Mouse (Mus musculus) spleen, postnatal 10 days (tissue): ENCODE results near the gene Zp1.

Experiments
- DNase-seq, 2 experiments: peaks; one replicate each; pipeline ENCODE4 v3.0.0; 2021 to 2022; ENCODE audit warnings: low spot score in 2 of 2

The Zp1 gene

DNA sequence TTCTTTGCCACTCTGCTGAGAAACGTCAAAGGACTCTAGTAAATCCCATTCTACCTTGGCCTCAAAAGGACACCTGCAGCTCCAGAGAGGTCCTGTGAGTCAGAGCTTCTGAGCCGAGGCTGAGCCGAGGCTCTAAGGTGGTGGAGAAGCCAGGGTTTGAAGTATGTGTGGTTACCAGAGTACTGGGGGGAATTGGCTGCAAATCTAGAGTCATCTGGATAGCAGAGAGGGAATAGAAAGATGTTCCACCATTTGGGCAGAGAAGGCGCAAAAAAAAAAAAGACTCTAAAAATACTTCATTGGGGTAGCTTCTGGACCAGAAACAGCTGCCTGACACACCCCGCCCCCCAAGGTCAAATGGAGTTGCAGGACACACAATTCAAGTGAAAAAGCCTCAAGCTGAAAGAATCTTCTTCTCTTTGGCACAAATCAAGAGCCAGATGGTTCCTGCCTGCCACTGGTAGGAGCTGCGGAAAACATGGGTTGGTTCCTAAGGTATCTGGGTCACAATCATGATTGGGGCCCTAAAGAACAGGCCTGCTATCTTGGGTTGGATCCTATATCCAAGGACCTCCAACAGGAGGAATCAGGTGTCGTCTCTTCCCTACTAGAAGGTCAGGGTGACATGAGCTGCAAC, 42.1 kb downstream of the Zp1 start:
- DNase-seq, result no peak

DNA sequence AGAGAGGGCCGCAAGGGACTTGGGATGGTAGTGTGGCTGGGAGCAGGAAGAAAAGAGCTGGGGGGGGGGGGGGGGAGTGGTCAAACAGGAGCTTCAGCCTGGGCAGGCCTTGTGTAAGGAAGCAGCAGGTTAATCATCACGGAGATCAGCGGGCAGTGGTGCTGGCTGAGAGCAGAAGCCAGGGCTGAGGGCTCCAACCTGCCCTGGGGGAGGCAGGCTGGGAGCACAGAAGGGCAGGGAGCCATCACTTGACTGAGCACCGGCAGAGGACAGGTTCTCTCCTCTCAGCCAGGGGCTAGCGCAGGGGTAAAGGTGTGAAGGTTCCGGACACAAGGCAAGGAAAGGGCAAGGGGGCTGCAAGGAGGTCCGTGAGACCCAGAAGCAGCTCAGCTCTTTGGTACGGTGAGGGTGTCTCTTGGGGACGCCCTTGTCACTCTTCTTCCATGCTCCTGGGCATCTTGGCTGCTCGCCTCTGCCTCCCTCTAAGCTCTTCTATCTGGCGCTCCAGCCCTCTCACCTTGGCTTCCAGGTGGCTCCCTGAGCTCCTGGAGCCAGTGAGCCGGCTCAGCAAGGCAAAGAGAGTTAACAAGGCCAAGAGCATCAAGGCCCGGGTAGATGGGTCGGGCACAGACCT, 49.0 kb downstream of the Zp1 start:
- no peak for DNase-seq

GRCm38 (mm10) chr19:10870676-10871075, 49.8 kb downstream of the Zp1 start:
- DNase-seq, result no peak

GRCm38 (mm10) chr19:10869886-10870527, 50.4 kb downstream of the Zp1 start, which contains the start of gene Tmem132a:
Gene Tmem132a, minus strand, starts transcription at chr19:10869940.
- no peak for DNase-seq

- peak in 1 of 2 experiments; percentile 38 for DNase-seq
Observed at GRCm38 (mm10) chr19:10869241-10869885, 51.1 kb downstream of the Zp1 start.

DNA sequence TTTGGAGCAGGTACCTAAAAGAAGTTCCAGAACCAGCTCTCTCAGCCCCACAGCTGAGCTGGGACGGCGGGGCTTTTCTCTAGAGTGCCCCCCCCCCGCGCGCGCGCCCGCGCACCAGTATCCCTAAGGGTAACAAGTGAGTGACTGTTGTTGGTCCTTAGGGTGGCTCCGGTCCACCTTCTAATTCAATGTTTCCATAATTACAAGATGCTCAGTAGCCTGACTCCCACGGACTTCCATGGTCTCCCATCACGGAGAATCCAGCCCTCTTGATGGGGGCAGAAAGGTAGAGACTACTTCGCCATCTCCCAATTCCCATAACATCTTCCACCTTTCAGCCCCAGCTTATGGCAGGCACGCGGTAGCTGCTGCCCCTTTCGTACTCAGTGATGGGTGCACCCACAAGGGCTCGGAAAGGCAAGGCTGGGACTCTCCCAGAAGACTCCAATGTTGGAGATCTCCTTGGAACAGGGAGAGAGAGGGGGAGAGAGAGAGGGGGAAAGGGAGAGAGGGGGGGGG, 51.8 kb downstream of the Zp1 start:
- DNase-seq, result no peak

DNA sequence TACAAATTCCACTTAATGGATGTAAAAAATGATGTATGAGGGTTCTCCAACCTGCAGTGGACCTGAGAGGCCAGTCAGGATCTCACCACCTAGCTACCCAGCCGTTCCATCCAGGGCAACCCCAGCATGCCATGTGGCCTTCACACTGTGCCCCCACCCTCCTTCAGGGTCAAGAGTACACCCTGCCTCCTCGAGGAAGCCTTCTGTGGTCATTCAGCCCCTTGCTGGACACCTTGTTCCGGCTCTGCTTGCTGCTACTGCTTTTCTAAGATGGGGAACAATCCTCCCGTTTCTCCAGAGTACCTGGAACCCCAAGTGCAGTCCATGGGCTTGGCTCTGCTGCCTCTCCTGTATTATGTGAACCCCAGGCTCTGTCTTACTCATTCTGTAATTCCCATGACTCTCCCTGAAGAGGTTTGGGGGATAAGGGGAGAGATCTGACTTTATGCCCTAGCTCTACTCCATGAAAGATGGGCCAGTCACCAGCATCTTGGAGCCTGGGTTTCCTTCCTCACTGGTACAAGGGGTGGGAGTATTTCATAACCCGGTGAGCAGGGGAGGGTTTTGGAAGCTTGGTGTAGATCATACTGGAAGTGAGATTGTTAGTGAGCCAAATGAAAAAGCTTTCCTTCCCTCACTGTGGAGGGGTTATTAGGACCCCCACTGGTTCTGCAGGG, 52.3 kb downstream of the Zp1 start:
- no peak for DNase-seq

DNA sequence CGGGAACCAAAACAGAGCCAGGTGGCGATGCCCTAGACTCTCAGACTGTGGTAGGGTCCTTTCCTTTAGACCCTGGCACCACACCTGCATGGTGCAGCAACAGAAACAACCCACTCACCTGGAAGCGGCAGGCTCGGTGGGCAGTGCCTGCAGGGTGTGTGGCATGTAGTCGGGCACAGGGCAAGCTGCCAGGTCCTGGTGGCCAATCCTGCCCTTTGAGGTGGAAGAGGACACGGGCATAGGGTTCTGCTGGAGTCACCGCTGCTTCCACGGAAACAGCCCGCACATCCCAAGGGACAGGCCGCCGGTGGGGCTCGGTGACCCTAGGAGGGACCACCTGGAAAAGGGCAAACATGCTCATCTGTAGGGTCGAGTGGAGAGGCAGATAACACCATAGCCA, 54.1 kb downstream of the Zp1 start:
- DNase-seq, result no peak
